Mouse (Mus musculus) C2C12 (cell line): ENCODE data around the gene Rbp2.

Experiments
- CTCF ChIP-seq: IDR thresholded peaks from one replicate; pipeline ENCODE4 v1.5.1; 2011; ENCODE audit not compliant: control insufficient read depth, insufficient read depth, insufficient read length
- USF1 ChIP-seq: IDR thresholded peaks from one replicate; pipeline ENCODE4 v1.6.1; 2011; ENCODE audit warnings: low read depth, mild to moderate bottlenecking, control low read depth, moderate library complexity

DNA sequence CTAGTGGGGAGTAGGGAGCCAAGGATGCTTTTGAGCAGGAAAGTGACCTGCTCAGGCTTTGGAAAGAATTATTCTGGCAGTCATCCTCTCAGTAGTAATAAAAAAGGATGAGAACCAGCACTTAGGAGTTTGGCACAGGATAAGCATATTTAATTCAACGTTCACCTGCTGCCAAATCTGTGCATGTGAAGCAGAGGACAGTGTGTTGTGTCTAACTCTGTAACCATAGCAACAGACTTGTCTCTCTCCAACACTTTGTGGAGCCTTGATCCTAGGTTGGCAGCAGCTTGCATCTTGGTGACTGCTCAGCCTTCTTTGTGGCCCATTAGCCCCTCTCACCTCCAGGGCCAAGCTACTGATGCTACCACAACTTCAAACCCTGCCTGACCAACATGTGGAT, 34.9 kb upstream of the Rbp2 start:
- TF ChIP-seq CTCF = no peak
- no peak for TF ChIP-seq USF1
